Mouse (Mus musculus): Measurements from ENCODE around the gene Zfp106. TPM values are rescaled to one million over a fixed set of nuclear protein-coding genes. Genes with fewer than 3 reads are reported as not detected.

The Zfp106 gene
- polyA plus RNA-seq, 1 experiment from 2014 or later, result 36.2 TPM

GRCm38 (mm10) chr2:120518547-120519210, 45.0 kb downstream of the Zfp106 start:
- no peak overlapping the region for H3K4me3 ChIP-seq (ENCODE audit: low read length)
- H3K27ac ChIP-seq (ENCODE audit: low read length), result no peak overlapping the region
- 90% methylated on average over 5 of the region's 5 CpGs for WGBS
- no peak for ATAC-seq
- H3K9me3 ChIP-seq (ENCODE audit: control insufficient read depth, low read length), result no peaks in the 10 kb centered on the region
- H3K27me3 ChIP-seq (replicated peaks; ENCODE audit: control insufficient read depth, insufficient read depth, low read length), result no peaks in the 10 kb centered on the region
- no peaks in the 10 kb centered on the region for H3K4me1 ChIP-seq (ENCODE audit: control insufficient read depth, insufficient read depth, low read length)
- H3K36me3 ChIP-seq (ENCODE audit: control insufficient read depth, insufficient read depth, low read length), result peaks cover 18% of the 10 kb centered on the region
- H3K4me2 ChIP-seq (ENCODE audit: low read depth, low read length), result no peak overlapping the region
- no peak overlapping the region for H3K9ac ChIP-seq (ENCODE audit: low read depth, low read length)

GRCm38 (mm10) chr2:120514181-120514580, 49.5 kb downstream of the Zfp106 start:
- Histone ChIP-seq H3K36me3 (ENCODE audit: control insufficient read depth, insufficient read depth, low read length) (peaks cover 15% of the 10 kb centered on the region), H3K27me3 (replicated peaks; ENCODE audit: control insufficient read depth, insufficient read depth, low read length) (no peaks in the 10 kb centered on the region), H3K27ac (ENCODE audit: low read length) (no peak overlapping the region), H3K9ac (ENCODE audit: low read depth, low read length) (no peak overlapping the region), H3K4me1 (ENCODE audit: control insufficient read depth, insufficient read depth, low read length) (no peaks in the 10 kb centered on the region), H3K9me3 (ENCODE audit: control insufficient read depth, low read length) (no peaks in the 10 kb centered on the region), H3K4me3 (ENCODE audit: low read length) (no peak overlapping the region), H3K4me2 (ENCODE audit: low read depth, low read length) (no peak overlapping the region)
- 87% methylated on average over 4 of the region's 4 CpGs for WGBS
- no peak for ATAC-seq

GRCm38 (mm10) chr2:120503992-120504391, 59.7 kb downstream of the Zfp106 start:
- Histone ChIP-seq H3K9ac (ENCODE audit: low read depth, low read length) (no peak overlapping the region), H3K4me3 (ENCODE audit: low read length) (no peak overlapping the region), H3K27ac (ENCODE audit: low read length) (no peak overlapping the region), H3K9me3 (ENCODE audit: control insufficient read depth, low read length) (no peaks in the 10 kb centered on the region), H3K27me3 (replicated peaks; ENCODE audit: control insufficient read depth, insufficient read depth, low read length) (no peaks in the 10 kb centered on the region), H3K36me3 (ENCODE audit: control insufficient read depth, insufficient read depth, low read length) (peaks cover 8% of the 10 kb centered on the region), H3K4me2 (ENCODE audit: low read depth, low read length) (no peak overlapping the region), H3K4me1 (ENCODE audit: control insufficient read depth, insufficient read depth, low read length) (peaks cover 14% of the 10 kb centered on the region)
- no peak for ATAC-seq
- 76% methylated on average over 5 of the region's 5 CpGs for WGBS

GRCm38 (mm10) chr2:120503094-120503493, 60.5 kb downstream of the Zfp106 start:
- 88% methylated on average over 6 of the region's 6 CpGs for WGBS
- peaks cover 14% of the 10 kb centered on the region for H3K4me1 ChIP-seq (ENCODE audit: control insufficient read depth, insufficient read depth, low read length)
- H3K27me3 ChIP-seq (replicated peaks; ENCODE audit: control insufficient read depth, insufficient read depth, low read length), result no peaks in the 10 kb centered on the region
- no peak for ATAC-seq
- H3K27ac ChIP-seq (ENCODE audit: low read length), result no peak overlapping the region
- no peak overlapping the region for H3K4me2 ChIP-seq (ENCODE audit: low read depth, low read length)
- H3K9me3 ChIP-seq (ENCODE audit: control insufficient read depth, low read length), result no peaks in the 10 kb centered on the region
- no peak overlapping the region for H3K4me3 ChIP-seq (ENCODE audit: low read length)
- H3K36me3 ChIP-seq (ENCODE audit: control insufficient read depth, insufficient read depth, low read length), result peaks cover 8% of the 10 kb centered on the region
- H3K9ac ChIP-seq (ENCODE audit: low read depth, low read length), result no peak overlapping the region

- H3K27ac ChIP-seq (ENCODE audit: low read length), result no peak overlapping the region
- no peak overlapping the region for H3K9ac ChIP-seq (ENCODE audit: low read depth, low read length)
- H3K9me3 ChIP-seq (ENCODE audit: control insufficient read depth, low read length), result no peaks in the 10 kb centered on the region
- H3K4me2 ChIP-seq (ENCODE audit: low read depth, low read length), result no peak overlapping the region
- WGBS, result 60% methylated on average over 3 of the region's 3 CpGs
- ATAC-seq, result no peak
- peaks cover 8% of the 10 kb centered on the region for H3K36me3 ChIP-seq (ENCODE audit: control insufficient read depth, insufficient read depth, low read length)
- H3K4me3 ChIP-seq (ENCODE audit: low read length), result no peak overlapping the region
- H3K27me3 ChIP-seq (replicated peaks; ENCODE audit: control insufficient read depth, insufficient read depth, low read length), result no peaks in the 10 kb centered on the region
- H3K4me1 ChIP-seq (ENCODE audit: control insufficient read depth, insufficient read depth, low read length), result peaks cover 14% of the 10 kb centered on the region
Observed at GRCm38 (mm10) chr2:120502605-120502990, 61.0 kb downstream of the Zfp106 start.

GRCm38 (mm10) chr2:120501931-120502604, 61.6 kb downstream of the Zfp106 start:
- no peak for ATAC-seq
- Histone ChIP-seq H3K27me3 (replicated peaks; ENCODE audit: control insufficient read depth, insufficient read depth, low read length) (no peaks in the 10 kb centered on the region), H3K4me2 (ENCODE audit: low read depth, low read length) (no peak overlapping the region)

GRCm38 (mm10) chr2:120501136-120501918, 62.3 kb downstream of the Zfp106 start:
- no peak overlapping the region for H3K27ac ChIP-seq (ENCODE audit: low read length)
- H3K4me3 ChIP-seq (ENCODE audit: low read length), result no peak overlapping the region
- WGBS, result 36% methylated on average over 17 of the region's 17 CpGs
- no peaks in the 10 kb centered on the region for H3K9me3 ChIP-seq (ENCODE audit: control insufficient read depth, low read length)
- no peaks in the 10 kb centered on the region for H3K27me3 ChIP-seq (replicated peaks; ENCODE audit: control insufficient read depth, insufficient read depth, low read length)
- H3K4me2 ChIP-seq (ENCODE audit: low read depth, low read length), result no peak overlapping the region
- H3K9ac ChIP-seq (ENCODE audit: low read depth, low read length), result 0 out of 2 replicates have a peak overlapping the region, but pooled peaks have one; percentile 35
- H3K36me3 ChIP-seq (ENCODE audit: control insufficient read depth, insufficient read depth, low read length), result peaks cover 5% of the 10 kb centered on the region
- peaks cover 14% of the 10 kb centered on the region for H3K4me1 ChIP-seq (ENCODE audit: control insufficient read depth, insufficient read depth, low read length)
- no peak for ATAC-seq

More at GRCm38 (mm10) chr2:120501931-120502604, 61.6 kb downstream of the Zfp106 start:
- WGBS, result 63% methylated on average over 13 of the region's 13 CpGs
- Histone ChIP-seq H3K9ac (ENCODE audit: low read depth, low read length) (no peak overlapping the region), H3K36me3 (ENCODE audit: control insufficient read depth, insufficient read depth, low read length) (peaks cover 8% of the 10 kb centered on the region), H3K27ac (ENCODE audit: low read length) (no peak overlapping the region), H3K9me3 (ENCODE audit: control insufficient read depth, low read length) (no peaks in the 10 kb centered on the region), H3K4me3 (ENCODE audit: low read length) (no peak overlapping the region), H3K4me1 (ENCODE audit: control insufficient read depth, insufficient read depth, low read length) (peaks cover 14% of the 10 kb centered on the region)

GRCm38 (mm10) chr2:120499971-120500471, 63.6 kb downstream of the Zfp106 start:
- ATAC-seq, result peak; percentile 64

GRCm38 (mm10) chr2:120496511-120496910, 67.1 kb downstream of the Zfp106 start:
- no peak for ATAC-seq
- H3K4me1 ChIP-seq (ENCODE audit: control insufficient read depth, insufficient read depth, low read length), result peaks cover 13% of the 10 kb centered on the region
- H3K4me2 ChIP-seq (ENCODE audit: low read depth, low read length), result no peak overlapping the region
- no peaks in the 10 kb centered on the region for H3K27me3 ChIP-seq (replicated peaks; ENCODE audit: control insufficient read depth, insufficient read depth, low read length)
- no peak overlapping the region for H3K9ac ChIP-seq (ENCODE audit: low read depth, low read length)
- H3K4me3 ChIP-seq (ENCODE audit: low read length), result no peak overlapping the region
- H3K36me3 ChIP-seq (ENCODE audit: control insufficient read depth, insufficient read depth, low read length), result no peaks in the 10 kb centered on the region
- no peak overlapping the region for H3K27ac ChIP-seq (ENCODE audit: low read length)
- H3K9me3 ChIP-seq (ENCODE audit: control insufficient read depth, low read length), result no peaks in the 10 kb centered on the region
- 70% methylated on average over 3 of the region's 3 CpGs for WGBS

More at GRCm38 (mm10) chr2:120499971-120500471, 63.6 kb downstream of the Zfp106 start:
- WGBS, result 52% methylated on average over 6 of the region's 6 CpGs
- Histone ChIP-seq H3K4me2 (ENCODE audit: low read depth, low read length) (no peak overlapping the region), H3K4me3 (ENCODE audit: low read length) (no peak overlapping the region), H3K9me3 (ENCODE audit: control insufficient read depth, low read length) (no peaks in the 10 kb centered on the region), H3K36me3 (ENCODE audit: control insufficient read depth, insufficient read depth, low read length) (no peaks in the 10 kb centered on the region; the same call in 1 of the 2 replicates), H3K9ac (ENCODE audit: low read depth, low read length) (0 out of 2 replicates have a peak overlapping the region, but pooled peaks have one; percentile 25), H3K27me3 (replicated peaks; ENCODE audit: control insufficient read depth, insufficient read depth, low read length) (no peaks in the 10 kb centered on the region), H3K4me1 (ENCODE audit: control insufficient read depth, insufficient read depth, low read length) (peaks cover 14% of the 10 kb centered on the region), H3K27ac (ENCODE audit: low read length) (peak overlapping the region; percentile 61)

Measured in intestine, embryonic 16.5 days (tissue).